8 mouse cellular contexts compared by ENCODE assay signal in the genomic region with DNA sequence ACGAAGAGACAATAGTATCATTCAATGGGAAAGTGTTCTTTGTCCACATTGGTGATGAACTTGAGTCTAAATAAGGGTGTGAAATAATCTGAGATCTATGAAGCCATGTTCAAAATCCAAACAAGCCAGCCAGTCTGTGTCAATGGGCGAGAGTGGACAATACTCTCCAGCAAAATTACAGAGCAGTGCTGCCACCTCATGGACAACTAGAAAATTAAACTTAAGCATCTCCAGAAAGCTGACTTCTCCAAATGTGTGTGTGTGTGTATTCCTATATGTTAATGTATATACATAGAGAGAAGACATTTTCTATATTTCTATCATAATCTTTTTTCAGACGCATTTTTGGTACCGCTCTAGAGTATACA. TPM values are rescaled to one million over a fixed set of nuclear protein-coding genes. Genes with fewer than 3 reads are reported as not detected.
DNase-seq lines count a peak whose midpoint lies in the region; ATAC-seq lines count a peak whose summit lies in the region.

No protein-coding gene starts in this region.

- H3K36me3 ChIP-seq in hindbrain, embryonic 10.5 days, result no peaks in the 10 kb centered on the region
- no peaks in the 10 kb centered on the region for H3K36me3 ChIP-seq in midbrain, embryonic 12.5 days

- no peak overlapping the region for H3K9ac ChIP-seq in midbrain, embryonic 12.5 days (replicated peaks)

- ATAC-seq in midbrain, embryonic 12.5 days (ENCODE audit: low FRiP score, low read depth), result peak; percentile 57; the same call in 1 of the 2 replicates

- DNase-seq in kidney, adult 18-20 months, result peak; percentile 49
- no peak for DNase-seq in kidney, adult 11 months
- DNase-seq in adrenal gland, adult 18-20 months (ENCODE audit: low spot score in 2 of 2), result peak; percentile 44 to 49
- DNase-seq in embryo, embryonic 11.5 days (ENCODE audit: low read depth, low spot score), result peak; percentile 64
- DNase-seq in hindbrain, embryonic 10.5 days (ENCODE audit: low spot score), result peak; percentile 36
- peak; percentile 55 to 71 for DNase-seq in left cerebral cortex, postnatal 14 days (ENCODE audit: low spot score in 2 of 2)
- DNase-seq in spleen, postnatal 10 days (ENCODE audit: low spot score in 2 of 2), result peak; percentile 43 to 70

- H3K4me3 ChIP-seq in hindbrain, embryonic 10.5 days, result no peak overlapping the region
- H3K4me3 ChIP-seq in midbrain, embryonic 12.5 days, result no peak overlapping the region

- peaks cover 9% of the 10 kb centered on the region; the same call in 1 of the 2 replicates for H3K4me1 ChIP-seq in hindbrain, embryonic 10.5 days (replicated peaks)
- no peaks in the 10 kb centered on the region for H3K4me1 ChIP-seq in midbrain, embryonic 12.5 days

- H3K4me2 ChIP-seq in midbrain, embryonic 12.5 days (replicated peaks), result no peak overlapping the region

- no peaks in the 10 kb centered on the region for H3K27me3 ChIP-seq in hindbrain, embryonic 10.5 days (ENCODE audit: insufficient read depth, poor library complexity, severe bottlenecking)
- no peaks in the 10 kb centered on the region for H3K27me3 ChIP-seq in midbrain, embryonic 12.5 days

- H3K27ac ChIP-seq in hindbrain, embryonic 10.5 days, result no peak overlapping the region
- H3K27ac ChIP-seq in midbrain, embryonic 12.5 days (replicated peaks), result no peak overlapping the region

- 32% methylated on average over 4 of the region's 4 CpGs for WGBS in hindbrain, embryonic 10.5 days
- WGBS in midbrain, embryonic 12.5 days, result 33% methylated on average over 4 of the region's 4 CpGs

- intact Hi-C loops in left cerebral cortex, postnatal 14 days (cut with DNase I), result loop anchor here (5.0 to 10.0 kb wide), 2 partner anchors 104 to 866 kb away; a partner anchor contains a TSS

- no peaks in the 10 kb centered on the region for H3K9me3 ChIP-seq in hindbrain, embryonic 10.5 days
- no peaks in the 10 kb centered on the region for H3K9me3 ChIP-seq in midbrain, embryonic 12.5 days

RNA-seq across cellular contexts. Expression of a gene that starts 33.6 kb away (rescaled TPM):
- total RNA-seq in adrenal gland, adult 18-20 months (2021), result 10 to 100 TPM; 54.0 to 67.0 TPM
- 15.0 and 16.3 TPM in 2 replicates for polyA plus RNA-seq in hindbrain, embryonic 10.5 days (2016; fragmentation: Nextera tagmentation; extraction: Ambion mirVana)
- 10 to 100 TPM; 49.5 to 51.1 TPM for total RNA-seq in left cerebral cortex, postnatal 14 days (2021)
- polyA plus RNA-seq in midbrain, embryonic 12.5 days (2016; fragmentation: Nextera tagmentation; extraction: Ambion mirVana), result 20.1 and 23.7 TPM in 2 replicates
